Mouse (Mus musculus) midbrain, embryonic 14.5 days (tissue): Measurements from ENCODE around the gene Dvl2. TPM values are rescaled to one million over a fixed set of nuclear protein-coding genes. Genes with fewer than 3 reads are reported as not detected.
"Not testable (repeated sequence)": the region's sequence is repeated elsewhere in the genome, so short reads cannot be mapped to it uniquely, and the experiment has no call there.

Source experiments
- ATAC-seq: fragments of 200-750 bp; cut with Nextera tagmentation; 2 replicates; pipeline ENCODE4 v1.8.0; 2017; ENCODE audit warnings: moderate number of reproducible peaks, moderate library complexity; ENCODE audit not compliant: low FRiP score, low TSS enrichment
- DNase-seq: peaks from one replicate; pipeline ENCODE4 v3.0.0-alpha.2; 2015
- H3K27ac ChIP-seq: fragments of 300-500 bp; sonication (generic); replicated peaks from 2 replicates; pipeline ENCODE4 v1.5.1; 2014; ENCODE audit warnings: mild to moderate bottlenecking, low read depth, low read length, moderate library complexity
- H3K27me3 ChIP-seq: fragments of 300-500 bp; sonication (generic); 2 replicates; pipeline ENCODE4 v1.6.1; 2014; ENCODE audit warnings: low read length, control low read depth, mixed read lengths; ENCODE audit not compliant: control insufficient read depth, insufficient read depth
- H3K36me3 ChIP-seq: fragments of 300-500 bp; sonication (generic); 2 replicates; pipeline ENCODE4 v1.6.1; 2014; ENCODE audit warnings: low read length, control low read depth; ENCODE audit not compliant: control insufficient read depth, insufficient read depth
- H3K4me1 ChIP-seq: fragments of 300-500 bp; sonication (generic); 2 replicates; pipeline ENCODE4 v1.6.1; 2014; ENCODE audit warnings: mild to moderate bottlenecking, antibody characterized with exemption, low read length, control low read depth; ENCODE audit not compliant: control insufficient read depth, insufficient read depth
- H3K4me2 ChIP-seq: fragments of 300-500 bp; sonication (generic); 2 replicates; pipeline ENCODE4 v1.6.1; 2014; ENCODE audit warnings: mild to moderate bottlenecking, low read length, moderate library complexity
- H3K4me3 ChIP-seq: fragments of 300-500 bp; sonication (generic); replicated peaks from 2 replicates; pipeline ENCODE4 v1.5.1; 2014; ENCODE audit warnings: low read depth, low read length
- H3K9ac ChIP-seq: fragments of 300-500 bp; sonication (generic); replicated peaks from 2 replicates; pipeline ENCODE4 v1.6.1; 2014; ENCODE audit warnings: mild to moderate bottlenecking, low read length, moderate library complexity
- H3K9me3 ChIP-seq: fragments of 300-500 bp; sonication (generic); 2 replicates; pipeline ENCODE4 v1.6.1; 2016; ENCODE audit warnings: low read length, control low read depth, mixed read lengths; ENCODE audit not compliant: control insufficient read depth
- WGBS: fragments of 180-500 bp; shearing (Covaris S2); extraction: QIAGEN DNeasy Blood & Tissue Kit; methylation state at CpG from one replicate; pipeline ENCODE4 v1.1.7; 2014; 5-methylcytosine and 5-hydroxymethylcytosine counted together
- polyA plus RNA-seq: library from polyadenylated mRNA; unstranded; fragments of >200 nt; fragmentation: Nextera tagmentation; extraction: Ambion mirVana; gene quantifications from 2 replicates; pipeline ENCODE4 v1.2.1, GENCODE M21; 2014

The Dvl2 gene
- polyA plus RNA-seq, 1 experiment from 2014 or later, result 23.0 TPM

DNA sequence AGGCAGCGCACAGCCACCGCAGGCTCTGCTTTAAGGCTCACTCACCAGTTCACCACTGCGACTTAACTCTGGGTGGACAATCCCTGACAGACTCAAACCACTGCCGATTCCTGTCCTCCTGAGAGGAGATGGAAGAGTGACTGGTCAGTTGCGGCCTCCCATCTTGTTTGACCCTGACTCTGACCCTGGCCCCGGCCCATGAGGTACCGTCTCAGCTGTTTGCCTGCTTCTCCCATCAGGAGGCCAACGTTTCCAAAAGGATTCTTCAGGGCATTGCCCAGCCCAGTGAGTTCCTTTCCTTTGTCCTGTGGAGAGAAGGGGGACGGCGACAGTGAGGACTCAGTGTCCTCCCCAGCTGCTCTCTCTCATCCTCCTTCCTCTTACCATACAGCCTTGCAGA is 10.6 kb downstream of the Dvl2 start:
- Histone ChIP-seq H3K9me3 (no peaks in the 10 kb centered on the region), H3K9ac (no peak overlapping the region), H3K36me3 (peaks cover 83% of the 10 kb centered on the region), H3K27me3 (no peaks in the 10 kb centered on the region), H3K4me1 (peaks cover 10% of the 10 kb centered on the region), H3K27ac (no peak overlapping the region), H3K4me2 (no peak overlapping the region), H3K4me3 (no peak overlapping the region)
- DNase-seq (no peak), ATAC-seq (no peak)
- 78% methylated on average over 10 of the region's 10 CpGs for WGBS

DNA sequence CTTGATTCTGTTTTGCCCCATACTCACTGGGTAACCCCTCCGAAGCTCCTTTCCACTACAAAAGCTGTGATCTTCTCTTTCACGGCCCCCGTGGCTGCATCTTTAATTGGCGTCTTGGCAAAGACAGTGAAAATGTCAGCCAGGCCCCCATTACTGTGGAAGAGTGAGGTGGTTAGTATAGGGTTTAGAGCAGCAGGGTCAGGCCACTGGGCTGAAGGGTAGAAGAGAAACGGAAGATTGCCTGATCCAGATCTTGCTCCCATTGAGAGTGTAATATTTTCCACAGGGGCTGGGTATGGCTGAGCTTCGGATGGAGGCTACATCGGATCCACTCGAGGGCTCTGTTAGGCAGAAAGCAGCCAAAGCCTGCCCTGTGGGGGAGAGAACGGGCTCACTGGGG is 12.5 kb downstream of the Dvl2 start:
- DNase-seq (no peak), ATAC-seq (no peak)
- Histone ChIP-seq H3K9ac (no peak overlapping the region), H3K4me1 (peaks cover 22% of the 10 kb centered on the region), H3K27ac (no peak overlapping the region), H3K4me2 (no peak overlapping the region), H3K27me3 (no peaks in the 10 kb centered on the region), H3K36me3 (peaks cover 63% of the 10 kb centered on the region), H3K9me3 (no peaks in the 10 kb centered on the region), H3K4me3 (no peak overlapping the region)
- 88% methylated on average over 9 of the region's 9 CpGs for WGBS

DNA sequence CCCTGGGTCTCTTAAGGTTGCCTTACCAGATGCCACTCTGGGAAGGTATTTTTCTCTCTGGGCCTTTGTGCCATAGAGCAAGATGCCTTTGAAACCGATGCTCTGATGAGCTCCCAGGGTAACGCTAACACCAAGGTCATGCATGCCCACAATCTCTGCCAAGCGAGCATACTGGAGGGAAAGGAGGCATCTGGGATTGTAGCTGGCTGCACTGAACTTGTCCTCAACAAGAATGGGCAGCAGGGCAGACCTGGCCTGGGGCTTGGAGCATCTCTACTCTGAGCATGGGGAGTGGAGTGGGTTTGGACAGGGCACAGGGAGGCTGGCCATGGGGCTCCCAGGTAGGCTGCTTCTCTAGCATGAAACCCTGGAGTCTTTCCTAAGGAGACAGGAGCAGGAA is 13.0 kb downstream of the Dvl2 start:
- Histone ChIP-seq H3K4me2 (no peak overlapping the region), H3K4me1 (peaks cover 22% of the 10 kb centered on the region), H3K9me3 (no peaks in the 10 kb centered on the region), H3K27me3 (no peaks in the 10 kb centered on the region), H3K27ac (no peak overlapping the region), H3K9ac (no peak overlapping the region), H3K36me3 (peaks cover 58% of the 10 kb centered on the region), H3K4me3 (no peak overlapping the region)
- DNase-seq, result no peak
- 85% methylated on average over 3 of the region's 3 CpGs for WGBS
- no peak for ATAC-seq

DNA sequence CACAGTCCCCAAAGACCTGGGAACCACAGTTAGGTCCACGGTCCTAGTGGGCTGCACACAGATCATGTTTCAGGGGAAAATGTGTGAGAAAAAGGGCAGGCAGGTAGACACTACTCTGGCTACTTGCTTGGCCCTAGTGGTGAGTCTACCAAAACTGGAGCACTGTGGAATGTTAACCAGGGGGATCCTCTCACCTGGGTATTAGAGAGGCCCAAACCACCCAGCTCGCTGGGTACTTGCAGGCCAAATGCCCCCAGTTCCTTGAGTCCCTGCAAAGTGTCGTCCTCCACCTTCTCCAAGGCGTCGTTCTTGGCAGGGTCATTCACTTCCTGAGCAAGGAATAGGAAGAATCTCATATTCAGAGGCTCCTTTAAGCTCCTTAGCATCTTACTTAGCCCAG is 13.7 kb downstream of the Dvl2 start:
- Histone ChIP-seq H3K4me1 (peaks cover 24% of the 10 kb centered on the region), H3K36me3 (peaks cover 52% of the 10 kb centered on the region), H3K4me2 (no peak overlapping the region), H3K4me3 (peak overlapping the region; percentile 56; the same call in 1 of the 2 replicates), H3K27ac (no peak overlapping the region), H3K9ac (no peak overlapping the region; the same call in 1 of the 2 replicates), H3K9me3 (no peaks in the 10 kb centered on the region), H3K27me3 (no peaks in the 10 kb centered on the region)
- DNase-seq, result no peak
- ATAC-seq, result no peak
- 66% methylated on average over 5 of the region's 5 CpGs for WGBS

DNA sequence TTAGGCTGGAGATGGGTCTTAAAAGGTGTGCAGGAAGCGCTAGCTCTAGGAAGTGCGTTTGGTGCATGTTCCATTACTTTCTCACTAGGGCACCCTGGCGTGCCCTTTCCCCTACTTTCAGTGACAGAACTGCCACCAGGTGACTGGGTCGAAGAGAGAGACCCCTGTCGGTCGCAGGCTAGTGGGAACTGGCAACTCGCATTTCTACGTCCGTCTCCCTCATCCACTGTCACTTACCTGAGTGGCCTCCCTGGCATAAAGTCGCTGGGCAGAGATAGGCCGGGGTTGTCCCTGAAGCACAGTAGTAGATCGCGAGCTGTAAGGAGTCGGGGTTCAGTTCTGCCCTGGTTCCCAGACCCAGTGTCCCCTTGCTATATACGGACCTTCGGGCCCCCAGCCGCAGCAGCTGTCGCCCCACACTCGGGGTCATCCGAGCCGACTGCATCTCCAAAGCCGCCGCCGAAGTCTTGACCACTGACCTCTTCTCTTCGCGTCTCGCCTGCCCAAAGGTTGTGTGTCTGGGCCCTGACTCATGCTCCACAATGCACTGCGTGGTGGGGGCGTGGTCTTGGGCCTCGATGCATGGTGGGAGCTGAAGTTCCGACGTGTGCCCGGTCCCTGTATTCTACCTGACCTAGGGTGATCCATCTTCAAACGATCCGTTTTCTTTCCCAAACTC is 14.6 kb downstream of the Dvl2 start, which contains the start of gene Acadvl:
Gene Acadvl, minus strand, starts transcription at position 532 of the 679 bp plus-strand sequence.
- Histone ChIP-seq H3K9me3 (no peaks in the 10 kb centered on the region), H3K36me3 (peaks cover 42% of the 10 kb centered on the region), H3K27ac (peak within 1 kb of the TSS; percentile 70), H3K4me1 (peaks cover 34% of the 10 kb centered on the region), H3K27me3 (no peaks in the 10 kb centered on the region), H3K9ac (peak within 1 kb of the TSS; percentile 74), H3K4me3 (peak within 1 kb of the TSS; percentile 56), H3K4me2 (peak within 1 kb of the TSS; percentile 76)
- 1% methylated on average over 35 of the region's 35 CpGs for WGBS
- DNase-seq (peak; percentile 92), ATAC-seq (peak; percentile 76)

DNA sequence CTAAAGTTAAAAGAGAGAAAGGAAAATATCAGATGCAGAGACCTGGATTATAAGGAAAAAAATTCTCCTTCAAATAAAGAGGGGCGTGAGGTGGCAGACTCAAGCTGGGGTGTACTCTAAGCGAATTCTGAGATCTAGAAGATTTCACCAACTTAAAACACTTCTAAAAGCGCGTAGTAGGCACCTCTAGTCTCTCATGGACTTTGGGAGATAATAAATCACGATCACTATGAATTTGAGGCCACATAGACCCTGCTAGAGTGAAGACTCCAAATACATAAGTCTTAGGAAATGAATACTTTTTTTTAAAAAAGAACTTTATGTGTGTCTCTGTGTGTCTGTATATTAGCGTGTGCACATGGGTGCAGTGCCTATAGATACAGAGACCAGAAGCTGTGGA is 15.3 kb downstream of the Dvl2 start:
- Histone ChIP-seq H3K9ac (no peak overlapping the region; the same call in 1 of the 2 replicates), H3K4me2 (peak overlapping the region; percentile 76), H3K4me1 (peaks cover 40% of the 10 kb centered on the region), H3K4me3 (peak overlapping the region; percentile 56), H3K27me3 (no peaks in the 10 kb centered on the region), H3K9me3 (no peaks in the 10 kb centered on the region), H3K27ac (0 out of 2 replicates have a peak overlapping the region, but pooled peaks have one; percentile 70), H3K36me3 (peaks cover 35% of the 10 kb centered on the region)
- no peak for ATAC-seq
- WGBS, result 68% methylated on average over 6 of the region's 6 CpGs
- DNase-seq, result no peak

DNA sequence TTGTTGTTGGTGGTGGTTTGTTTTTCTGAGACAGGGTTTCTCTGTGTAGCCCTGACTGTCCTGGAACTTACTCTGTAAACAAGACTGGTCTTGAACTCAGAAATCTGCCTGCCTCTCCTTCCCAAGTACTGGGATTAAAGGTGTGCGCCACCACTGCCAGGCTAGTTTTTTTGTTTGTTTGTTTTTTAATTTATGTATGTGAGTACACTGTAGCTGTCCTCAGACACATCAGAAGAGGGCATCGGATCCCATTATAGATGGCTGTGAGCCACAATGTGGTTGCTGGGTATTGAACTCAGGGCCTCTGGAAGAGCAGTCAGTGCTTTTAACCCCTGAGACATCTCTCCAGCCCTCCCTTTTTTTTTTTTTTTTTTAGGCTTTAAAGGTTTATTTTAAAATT is 15.8 kb downstream of the Dvl2 start:
- Histone ChIP-seq H3K36me3 (peaks cover 30% of the 10 kb centered on the region), H3K4me1 (peaks cover 42% of the 10 kb centered on the region)
- H3K4me3 ChIP-seq, H3K9me3 ChIP-seq, ATAC-seq, H3K4me2 ChIP-seq, H3K27me3 ChIP-seq, H3K9ac ChIP-seq, DNase-seq, H3K27ac ChIP-seq: not testable (repeated sequence)
- WGBS, result 71% methylated on average over 2 of the region's 2 CpGs

DNA sequence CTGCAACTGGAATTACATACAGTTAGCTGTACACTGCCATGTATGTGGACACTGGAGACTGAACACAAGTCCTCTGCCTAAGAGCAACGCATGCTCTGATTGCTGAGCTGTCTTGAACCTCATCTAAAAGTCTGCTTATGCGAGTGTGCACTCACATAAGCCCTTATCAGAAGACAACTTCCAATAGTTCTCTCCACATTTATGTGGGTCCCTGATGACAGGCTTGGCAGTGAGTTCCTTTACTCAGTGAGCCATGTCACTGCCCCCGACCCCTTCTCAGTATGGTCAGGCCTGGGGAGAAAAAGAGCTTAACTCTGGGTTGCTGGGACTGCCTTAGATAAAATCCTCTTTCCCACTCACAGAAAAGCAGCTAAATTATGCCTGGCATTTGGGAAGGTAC is 16.3 kb downstream of the Dvl2 start, which contains the start of gene Dlg4:
Gene Dlg4, plus strand, starts transcription at position 274 of the 400 bp plus-strand sequence.
- ATAC-seq, result no peak
- Histone ChIP-seq H3K9ac (peak within 1 kb of the TSS; percentile 80), H3K4me1 (peaks cover 42% of the 10 kb centered on the region), H3K4me2 (peak within 1 kb of the TSS; percentile 89), H3K4me3 (peak within 1 kb of the TSS; percentile 77), H3K36me3 (peaks cover 25% of the 10 kb centered on the region), H3K9me3 (no peaks in the 10 kb centered on the region), H3K27ac (peak within 1 kb of the TSS; percentile 94), H3K27me3 (no peaks in the 10 kb centered on the region)
- 50% methylated on average over 3 of the region's 3 CpGs for WGBS
- DNase-seq, result no peak

DNA sequence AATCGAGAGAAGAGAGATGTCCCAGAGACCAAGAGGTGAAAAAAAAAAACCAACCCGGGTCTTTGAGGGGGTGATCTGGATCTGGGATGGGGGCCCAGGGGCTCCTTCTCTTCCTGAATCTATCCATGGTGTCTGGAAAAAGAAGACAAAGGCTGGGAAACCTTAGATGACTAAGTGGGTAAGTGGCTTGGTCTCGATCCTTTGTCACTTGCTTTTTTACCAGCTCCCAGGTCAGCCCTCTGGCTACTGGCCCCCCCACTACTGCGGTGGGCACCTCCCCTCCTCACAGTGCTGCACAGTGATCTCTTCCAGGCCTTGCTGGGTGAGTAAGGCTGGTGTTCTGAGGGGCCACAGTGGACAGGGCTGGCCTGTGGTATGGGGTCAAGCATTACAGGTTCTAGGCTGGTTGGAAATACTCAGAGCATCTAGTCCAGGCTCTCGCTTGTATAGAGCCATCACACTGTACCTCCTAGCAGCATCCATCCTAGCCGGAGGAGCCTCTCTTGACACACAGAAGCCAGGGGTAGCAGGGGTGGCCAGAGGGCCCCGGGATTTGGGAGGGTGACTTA is 16.9 kb downstream of the Dvl2 start:
- Histone ChIP-seq H3K4me1 (peaks cover 46% of the 10 kb centered on the region), H3K4me3 (peak overlapping the region; percentile 77), H3K4me2 (peak overlapping the region; percentile 89), H3K9ac (peak overlapping the region; percentile 80), H3K27ac (peak overlapping the region; percentile 94), H3K27me3 (no peaks in the 10 kb centered on the region), H3K9me3 (no peaks in the 10 kb centered on the region), H3K36me3 (peaks cover 19% of the 10 kb centered on the region)
- ATAC-seq (no peak), DNase-seq (no peak)
- WGBS, result 27% methylated on average over 7 of the region's 7 CpGs
